Mouse (Mus musculus): ENCODE data around the gene Pramef8. TPM values are rescaled to one million over a fixed set of nuclear protein-coding genes. Genes with fewer than 3 reads are reported as not detected.

The Pramef8 gene
- polyA plus RNA-seq (2014; fragmentation: Nextera tagmentation; extraction: Ambion mirVana), result 16.8 and 19.7 TPM in 2 replicates

DNA sequence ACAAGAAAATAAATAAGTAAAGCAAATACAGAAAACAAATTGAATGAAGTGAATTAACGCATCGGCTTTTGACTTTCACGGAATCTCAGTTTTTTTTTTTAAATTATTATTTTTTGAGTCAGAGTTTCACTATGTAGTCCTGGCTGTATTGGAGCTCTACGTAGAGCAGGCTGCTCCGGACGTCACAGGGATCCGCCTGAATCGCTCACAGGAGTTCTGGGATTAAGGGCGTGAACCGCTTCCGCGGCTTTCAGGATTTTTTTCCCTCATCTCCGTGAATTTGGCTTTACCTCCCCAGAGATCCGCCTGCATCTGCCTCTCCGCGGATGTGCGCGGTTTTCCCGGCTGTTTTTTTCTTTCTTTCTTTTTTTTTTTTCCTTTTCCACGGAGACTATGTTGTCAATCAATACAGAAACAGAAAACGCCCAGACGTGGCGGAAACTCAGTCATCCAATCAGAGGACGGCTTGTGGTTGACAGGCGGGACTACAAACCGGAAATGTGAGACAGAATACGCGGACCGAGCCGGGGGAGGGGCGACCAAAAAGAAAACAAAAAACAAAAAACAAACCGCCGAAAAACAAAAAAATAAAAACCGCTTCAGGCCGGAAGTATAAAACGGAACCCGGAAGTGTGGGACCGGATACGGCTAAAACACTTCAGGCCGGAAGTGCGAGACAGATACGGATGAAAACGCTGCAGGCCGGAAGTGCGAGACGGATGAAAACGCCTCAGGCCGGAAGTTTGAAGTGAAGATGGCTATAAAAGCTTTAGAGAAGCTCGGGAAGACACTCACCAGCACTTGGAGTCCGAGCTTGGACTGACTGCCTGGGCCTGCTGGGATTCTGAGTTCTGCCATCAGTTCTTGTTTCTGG is at the start of gene Pramef8:
Gene Pramef8, plus strand, starts transcription at position 208 of the 874 bp plus-strand sequence.
- peak; percentile 94 for ATAC-seq (ENCODE audit: insufficient number of reproducible peaks, low FRiP score, low TSS enrichment, low read depth)
- H3K27me3 ChIP-seq (ENCODE audit: control insufficient read depth, insufficient read depth, low read length), result no peaks in the 10 kb centered on the region
- DNase-seq (ENCODE audit: low spot score), result peak; percentile 94
- 1% methylated on average over 50 of the region's 50 CpGs for WGBS
- no peaks in the 10 kb centered on the region for H3K4me1 ChIP-seq (ENCODE audit: control insufficient read depth, insufficient read depth, low read length)
- peak within 1 kb of the TSS; percentile 43 for H3K4me2 ChIP-seq (ENCODE audit: low read depth, severe bottlenecking)
- no peaks in the 10 kb centered on the region for H3K9me3 ChIP-seq (ENCODE audit: control insufficient read depth, low read length)
- H3K27ac ChIP-seq (replicated peaks; ENCODE audit: low read depth, low read length), result peak within 1 kb of the TSS; percentile 45; the same call in 1 of the 2 replicates
- peak within 1 kb of the TSS; percentile 43 for H3K9ac ChIP-seq (ENCODE audit: low read length)
- H3K36me3 ChIP-seq (ENCODE audit: control insufficient read depth, insufficient read depth, low read length), result peaks cover 3% of the 10 kb centered on the region; the same call in 1 of the 2 replicates
- H3K4me3 ChIP-seq (ENCODE audit: low read depth, low read length), result peak within 1 kb of the TSS; percentile 52

DNA sequence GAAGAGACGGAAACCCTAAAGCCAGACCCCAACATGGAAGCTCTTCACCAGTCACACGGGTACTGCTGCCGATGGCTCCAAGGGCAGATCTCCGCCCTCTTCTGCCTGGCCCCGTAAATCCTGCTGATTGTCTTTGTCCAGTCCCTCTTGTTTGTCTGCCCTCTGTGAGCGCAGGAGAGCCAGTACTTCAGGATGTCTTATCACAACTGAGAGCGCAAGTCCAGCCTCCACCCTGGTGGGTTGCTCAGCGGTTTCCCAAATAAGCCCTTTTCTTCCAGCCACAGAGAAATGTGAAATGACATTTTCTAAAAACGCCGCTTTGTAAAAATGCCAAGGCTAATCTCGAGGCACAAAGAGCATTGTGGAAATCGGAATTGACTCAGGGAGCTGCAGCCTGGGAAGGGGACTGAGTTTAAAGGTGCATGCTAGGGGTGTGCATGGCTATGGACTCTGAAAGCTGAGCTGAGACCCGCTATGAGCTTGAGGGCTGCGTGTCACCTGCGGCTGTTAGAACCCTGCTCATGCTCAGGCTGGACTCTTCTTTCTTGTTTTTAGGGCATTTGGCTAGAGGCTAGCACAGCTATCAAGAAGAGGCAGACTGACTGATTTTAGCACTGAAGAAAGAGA is 45.7 kb upstream of the Pramef8 start:
- H3K9ac ChIP-seq (ENCODE audit: low read length), result no peak overlapping the region
- no peaks in the 10 kb centered on the region for H3K27me3 ChIP-seq (ENCODE audit: control insufficient read depth, insufficient read depth, low read length)
- H3K4me2 ChIP-seq (ENCODE audit: low read depth, severe bottlenecking), result no peak overlapping the region
- WGBS, result 62% methylated on average over 15 of the region's 15 CpGs
- ATAC-seq (ENCODE audit: insufficient number of reproducible peaks, low FRiP score, low TSS enrichment, low read depth), result no peak
- no peak for DNase-seq (ENCODE audit: low spot score)
- H3K36me3 ChIP-seq (ENCODE audit: control insufficient read depth, insufficient read depth, low read length), result no peaks in the 10 kb centered on the region
- no peaks in the 10 kb centered on the region for H3K4me1 ChIP-seq (ENCODE audit: control insufficient read depth, insufficient read depth, low read length)
- no peak overlapping the region for H3K4me3 ChIP-seq (ENCODE audit: low read depth, low read length)
- no peaks in the 10 kb centered on the region for H3K9me3 ChIP-seq (ENCODE audit: control insufficient read depth, low read length)
- no peak overlapping the region for H3K27ac ChIP-seq (replicated peaks; ENCODE audit: low read depth, low read length)

GRCm38 (mm10) chr4:143379480-143379879 is 32.7 kb upstream of the Pramef8 start:
- Histone ChIP-seq H3K27ac (replicated peaks; ENCODE audit: low read depth, low read length) (no peak overlapping the region), H3K27me3 (ENCODE audit: control insufficient read depth, insufficient read depth, low read length) (0 out of 2 replicates have a peak, but pooled peaks cover 2% of the 10 kb centered on the region), H3K4me2 (ENCODE audit: low read depth, severe bottlenecking) (no peak overlapping the region), H3K4me3 (ENCODE audit: low read depth, low read length) (no peak overlapping the region), H3K36me3 (ENCODE audit: control insufficient read depth, insufficient read depth, low read length) (no peaks in the 10 kb centered on the region), H3K9me3 (ENCODE audit: control insufficient read depth, low read length) (no peaks in the 10 kb centered on the region), H3K4me1 (ENCODE audit: control insufficient read depth, insufficient read depth, low read length) (no peaks in the 10 kb centered on the region), H3K9ac (ENCODE audit: low read length) (no peak overlapping the region)
- no peak for ATAC-seq (ENCODE audit: insufficient number of reproducible peaks, low FRiP score, low TSS enrichment, low read depth)
- no peak for DNase-seq (ENCODE audit: low spot score)
- WGBS, result 47% methylated on average over 7 of the region's 7 CpGs

DNA sequence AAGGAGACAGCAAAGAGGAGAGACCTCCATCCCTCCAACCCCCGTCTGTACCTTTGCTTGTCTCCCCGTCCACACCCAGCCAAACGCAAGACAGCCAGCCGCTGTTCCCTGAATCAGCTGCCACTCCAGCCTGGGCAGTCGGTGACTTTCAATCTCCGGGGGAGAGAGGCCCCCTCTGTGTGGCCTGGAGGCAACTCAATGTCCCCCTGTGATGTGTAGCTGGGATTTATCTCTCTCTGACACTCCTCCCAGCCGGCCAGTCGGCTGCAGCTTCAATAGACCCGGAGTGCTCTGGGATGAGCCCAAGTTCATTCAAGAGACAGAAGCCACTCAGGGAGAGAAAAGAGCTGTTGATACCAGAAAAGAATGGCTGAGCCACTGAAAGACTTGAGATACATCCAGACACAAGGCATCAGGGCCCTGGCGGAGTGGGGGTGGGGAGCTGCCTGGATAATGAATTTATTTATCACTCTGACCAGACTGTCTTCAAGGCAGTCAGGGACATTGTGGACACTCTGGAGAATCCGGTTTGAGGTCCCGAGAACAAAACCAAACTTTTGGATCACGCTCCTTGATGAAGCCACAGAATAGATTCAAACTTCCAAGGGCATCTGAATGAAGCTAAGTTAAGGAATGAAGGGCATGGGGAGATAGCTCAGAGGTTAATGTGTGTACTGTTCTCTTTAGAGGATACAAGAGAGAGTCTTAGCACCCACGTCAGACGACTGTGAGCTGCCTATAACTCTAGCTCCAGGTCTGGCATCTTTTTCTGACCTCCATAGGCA is 32.1 kb upstream of the Pramef8 start:
- H3K27me3 ChIP-seq (ENCODE audit: control insufficient read depth, insufficient read depth, low read length), result 0 out of 2 replicates have a peak, but pooled peaks cover 2% of the 10 kb centered on the region
- no peaks in the 10 kb centered on the region for H3K4me1 ChIP-seq (ENCODE audit: control insufficient read depth, insufficient read depth, low read length)
- H3K36me3 ChIP-seq (ENCODE audit: control insufficient read depth, insufficient read depth, low read length), result no peaks in the 10 kb centered on the region
- no peak overlapping the region for H3K4me3 ChIP-seq (ENCODE audit: low read depth, low read length)
- WGBS, result 26% methylated on average over 15 of the region's 15 CpGs
- peak; percentile 23 for DNase-seq (ENCODE audit: low spot score)
- no peaks in the 10 kb centered on the region for H3K9me3 ChIP-seq (ENCODE audit: control insufficient read depth, low read length)
- no peak for ATAC-seq (ENCODE audit: insufficient number of reproducible peaks, low FRiP score, low TSS enrichment, low read depth)
- no peak overlapping the region for H3K9ac ChIP-seq (ENCODE audit: low read length)
- H3K27ac ChIP-seq (replicated peaks; ENCODE audit: low read depth, low read length), result no peak overlapping the region
- H3K4me2 ChIP-seq (ENCODE audit: low read depth, severe bottlenecking), result no peak overlapping the region

DNA sequence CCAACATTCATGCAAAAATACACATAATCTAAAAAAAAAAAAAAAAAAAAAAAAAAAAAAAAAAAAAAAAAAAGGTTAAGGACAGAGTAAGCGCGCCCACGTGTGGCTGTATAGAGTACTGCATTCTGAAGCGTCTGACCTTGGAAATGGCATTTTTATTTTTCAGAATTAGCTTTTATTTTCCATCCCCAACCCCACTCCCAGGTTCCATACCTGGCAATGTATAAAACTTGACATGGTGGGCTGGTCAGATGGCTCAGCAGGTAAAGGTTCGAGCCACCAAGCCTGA is 31.6 kb upstream of the Pramef8 start:
- H3K4me3 ChIP-seq (ENCODE audit: low read depth, low read length), result no peak overlapping the region
- 0 out of 2 replicates have a peak, but pooled peaks cover 2% of the 10 kb centered on the region for H3K27me3 ChIP-seq (ENCODE audit: control insufficient read depth, insufficient read depth, low read length)
- H3K9me3 ChIP-seq (ENCODE audit: control insufficient read depth, low read length), result no peaks in the 10 kb centered on the region
- ATAC-seq (ENCODE audit: insufficient number of reproducible peaks, low FRiP score, low TSS enrichment, low read depth) (no peak), DNase-seq (ENCODE audit: low spot score) (peak; percentile 63)
- no peaks in the 10 kb centered on the region for H3K4me1 ChIP-seq (ENCODE audit: control insufficient read depth, insufficient read depth, low read length)
- H3K9ac ChIP-seq (ENCODE audit: low read length), result no peak overlapping the region
- no peak overlapping the region for H3K27ac ChIP-seq (replicated peaks; ENCODE audit: low read depth, low read length)
- H3K36me3 ChIP-seq (ENCODE audit: control insufficient read depth, insufficient read depth, low read length), result no peaks in the 10 kb centered on the region
- H3K4me2 ChIP-seq (ENCODE audit: low read depth, severe bottlenecking), result no peak overlapping the region
- WGBS, result 1% methylated on average over 5 of the region's 5 CpGs

- Histone ChIP-seq H3K9me3 (ENCODE audit: control insufficient read depth, low read length) (no peaks in the 10 kb centered on the region), H3K36me3 (ENCODE audit: control insufficient read depth, insufficient read depth, low read length) (no peaks in the 10 kb centered on the region), H3K4me2 (ENCODE audit: low read depth, severe bottlenecking) (no peak overlapping the region), H3K9ac (ENCODE audit: low read length) (no peak overlapping the region), H3K27me3 (ENCODE audit: control insufficient read depth, insufficient read depth, low read length) (0 out of 2 replicates have a peak, but pooled peaks cover 2% of the 10 kb centered on the region), H3K4me3 (ENCODE audit: low read depth, low read length) (no peak overlapping the region), H3K27ac (replicated peaks; ENCODE audit: low read depth, low read length) (no peak overlapping the region), H3K4me1 (ENCODE audit: control insufficient read depth, insufficient read depth, low read length) (no peaks in the 10 kb centered on the region)
- 71% methylated on average over 3 of the region's 3 CpGs for WGBS
- DNase-seq (ENCODE audit: low spot score) (no peak), ATAC-seq (ENCODE audit: insufficient number of reproducible peaks, low FRiP score, low TSS enrichment, low read depth) (no peak)
These were observed 30.1 kb upstream of the Pramef8 start for GRCm38 (mm10) chr4:143382163-143382562.

- H3K4me2 ChIP-seq (ENCODE audit: low read depth, severe bottlenecking), result no peak overlapping the region
- ATAC-seq (ENCODE audit: insufficient number of reproducible peaks, low FRiP score, low TSS enrichment, low read depth) (no peak), DNase-seq (ENCODE audit: low spot score) (peak; percentile 36)
- H3K36me3 ChIP-seq (ENCODE audit: control insufficient read depth, insufficient read depth, low read length), result no peaks in the 10 kb centered on the region
- no peaks in the 10 kb centered on the region for H3K9me3 ChIP-seq (ENCODE audit: control insufficient read depth, low read length)
- H3K4me1 ChIP-seq (ENCODE audit: control insufficient read depth, insufficient read depth, low read length), result no peaks in the 10 kb centered on the region
- no peak overlapping the region for H3K4me3 ChIP-seq (ENCODE audit: low read depth, low read length)
- H3K27ac ChIP-seq (replicated peaks; ENCODE audit: low read depth, low read length), result no peak overlapping the region
- 0 out of 2 replicates have a peak, but pooled peaks cover 2% of the 10 kb centered on the region for H3K27me3 ChIP-seq (ENCODE audit: control insufficient read depth, insufficient read depth, low read length)
- WGBS, result 43% methylated on average over 4 of the region's 4 CpGs
- H3K9ac ChIP-seq (ENCODE audit: low read length), result no peak overlapping the region
These were observed 28.6 kb upstream of the Pramef8 start for GRCm38 (mm10) chr4:143383646-143384045.

All from limb, embryonic 11.5 days (tissue).